Mouse (Mus musculus) mouse trophoblast stem cell (cell line): ENCODE data around the gene Rapgef2.
"Not testable (repeated sequence)": the region's sequence is repeated elsewhere in the genome, so short reads cannot be mapped to it uniquely, and the experiment has no call there.

Experiments
- in situ Hi-C, 2 experiments: fragments of 300-500 bp; cut with MseI, MboI; formaldehyde crosslinking; loops; 2 replicates in 1 of 2; 3 replicates in 1 of 2; pipeline ENCODE4 v1.15.1; 2025

The Rapgef2 gene

GRCm38 (mm10) chr3:79173291-79173690, 113.0 kb downstream of the Rapgef2 start:
- in situ Hi-C loops = no loop called here

- in situ Hi-C loops = not testable (repeated sequence)
Measured at GRCm38 (mm10) chr3:79171146-79171545, 115.2 kb downstream of the Rapgef2 start.

GRCm38 (mm10) chr3:79168168-79168827, 118.0 kb downstream of the Rapgef2 start:
- in situ Hi-C loops = no loop called here

DNA sequence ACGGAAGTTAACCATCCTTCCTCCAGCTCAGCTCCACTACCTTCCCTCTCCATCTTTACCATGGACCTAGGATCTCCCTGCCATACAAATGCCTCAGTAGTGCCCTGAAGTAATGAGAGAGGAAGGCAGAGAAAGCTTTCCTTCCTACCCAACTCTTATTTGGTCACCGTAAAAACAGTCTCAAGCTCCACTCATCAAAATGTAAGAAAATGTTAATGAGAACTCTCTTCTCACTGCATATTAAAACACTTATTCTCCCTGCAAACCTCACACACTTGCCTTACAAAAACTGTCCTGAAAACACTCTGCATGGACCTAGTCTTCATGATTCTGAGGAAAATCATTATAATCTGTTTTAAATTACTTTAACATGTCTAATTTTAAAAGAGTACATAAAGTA, 118.7 kb downstream of the Rapgef2 start:
- in situ Hi-C loops = no loop called here

GRCm38 (mm10) chr3:79161834-79162401, 124.4 kb downstream of the Rapgef2 start:
- in situ Hi-C loops = no loop called here

- in situ Hi-C loops = no loop called here
Measured at GRCm38 (mm10) chr3:79161093-79161723, 125.1 kb downstream of the Rapgef2 start.

GRCm38 (mm10) chr3:79158254-79158653, 128.1 kb downstream of the Rapgef2 start:
- in situ Hi-C loops = no loop called here

DNA sequence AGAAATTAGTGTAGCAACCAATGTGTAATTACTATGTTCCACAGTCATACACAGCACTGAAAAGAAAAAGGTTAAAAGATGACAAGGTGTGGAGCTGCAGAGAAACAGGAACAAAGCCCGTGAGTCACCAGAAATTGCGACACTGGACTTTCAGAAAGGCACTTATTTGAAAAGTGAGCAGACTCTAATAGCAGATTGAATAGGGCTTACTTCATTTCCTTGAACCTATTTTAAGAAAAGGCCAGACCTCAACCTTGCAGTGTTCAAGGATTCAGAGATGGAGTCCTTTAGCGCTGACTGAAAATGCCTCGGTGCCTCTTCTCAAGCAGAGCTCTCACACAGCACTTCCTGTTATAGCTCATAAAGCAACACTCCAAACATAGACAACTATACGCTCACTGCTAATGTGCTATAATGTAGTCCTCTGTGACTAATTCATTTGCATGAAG, 133.3 kb downstream of the Rapgef2 start:
- in situ Hi-C loops = no loop called here

DNA sequence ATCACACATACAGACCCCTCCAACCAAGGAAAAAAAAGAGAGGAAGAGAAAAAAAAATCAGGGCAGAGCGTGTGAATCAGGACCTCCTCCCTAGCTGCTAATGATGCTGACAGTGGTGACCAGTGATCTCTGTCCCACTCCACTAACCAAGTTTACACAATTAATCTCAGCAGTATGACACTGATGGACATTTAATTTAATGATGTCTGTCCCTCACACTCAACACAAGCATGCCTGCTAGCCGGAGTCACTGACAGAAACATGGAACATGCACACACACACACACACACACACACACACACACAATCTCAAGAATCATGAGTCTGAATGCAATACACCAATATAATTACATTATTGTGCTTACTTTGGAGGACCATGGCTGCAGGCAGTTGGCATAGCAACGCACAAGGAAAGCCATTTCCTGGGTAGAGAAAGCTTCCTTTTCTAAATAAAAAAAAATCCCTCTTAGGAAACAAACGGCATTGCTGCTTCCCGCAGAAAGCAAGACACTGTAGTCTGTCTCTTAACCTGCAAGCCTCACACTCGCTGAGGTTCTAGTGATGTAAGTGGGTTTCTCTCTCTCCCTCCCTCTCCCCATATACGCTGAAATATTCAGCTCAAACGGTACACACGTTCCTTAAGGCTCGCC, 140.8 kb downstream of the Rapgef2 start:
- in situ Hi-C loops = no loop called here

DNA sequence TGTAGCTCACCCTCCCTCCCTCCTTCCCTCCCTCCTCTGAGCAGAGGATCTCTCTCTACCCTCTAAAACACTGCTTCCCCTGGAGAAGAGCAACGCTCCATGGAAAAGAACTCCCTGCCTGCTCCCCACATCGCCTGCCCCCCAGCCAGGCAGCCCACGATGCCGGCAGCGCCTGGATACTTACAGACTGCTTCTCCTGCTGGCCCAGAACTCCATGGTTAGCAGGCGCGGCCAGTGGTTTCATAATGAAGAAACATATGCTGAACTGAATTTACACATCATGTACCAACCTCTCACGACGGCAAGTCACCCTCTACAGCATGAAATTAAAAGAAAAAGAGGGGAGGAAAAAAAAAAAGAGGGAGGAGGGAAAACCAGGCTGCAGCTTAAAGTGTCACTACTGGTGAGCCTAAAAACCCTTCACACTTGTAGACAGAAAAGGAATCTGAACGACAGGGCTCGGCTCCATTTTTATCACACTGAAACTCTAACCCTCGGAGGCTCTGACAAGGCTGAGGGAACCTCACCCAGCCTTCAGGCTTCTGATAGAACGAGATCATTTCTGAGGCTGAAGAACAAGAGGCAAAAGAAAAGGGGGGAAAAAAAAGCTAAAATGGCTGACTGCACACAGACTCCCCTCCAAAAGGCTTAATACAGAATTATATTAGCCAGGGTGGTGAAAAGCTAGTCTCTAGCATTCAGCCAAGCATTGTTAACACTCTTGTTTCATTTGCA, 141.5 kb downstream of the Rapgef2 start:
- in situ Hi-C loops = no loop called here

DNA sequence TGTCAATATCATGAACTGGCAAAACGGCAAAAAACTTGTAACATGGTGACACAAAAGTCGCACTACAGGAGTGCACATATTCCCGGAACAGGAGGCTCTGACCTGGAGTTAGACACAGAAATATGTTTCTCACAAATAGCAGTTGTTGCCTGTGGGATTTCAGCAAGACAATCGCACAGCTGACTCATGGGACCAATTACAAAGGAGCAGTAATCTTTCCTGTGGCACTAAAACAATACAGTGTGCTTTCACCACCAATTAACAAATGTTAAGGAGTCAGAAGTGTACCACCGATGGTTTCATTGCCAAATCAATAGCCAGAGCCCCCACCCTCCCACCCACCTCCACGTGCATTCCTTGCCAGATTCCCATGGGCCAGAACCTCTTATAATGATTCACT, 142.2 kb downstream of the Rapgef2 start:
- in situ Hi-C loops = no loop called here

DNA sequence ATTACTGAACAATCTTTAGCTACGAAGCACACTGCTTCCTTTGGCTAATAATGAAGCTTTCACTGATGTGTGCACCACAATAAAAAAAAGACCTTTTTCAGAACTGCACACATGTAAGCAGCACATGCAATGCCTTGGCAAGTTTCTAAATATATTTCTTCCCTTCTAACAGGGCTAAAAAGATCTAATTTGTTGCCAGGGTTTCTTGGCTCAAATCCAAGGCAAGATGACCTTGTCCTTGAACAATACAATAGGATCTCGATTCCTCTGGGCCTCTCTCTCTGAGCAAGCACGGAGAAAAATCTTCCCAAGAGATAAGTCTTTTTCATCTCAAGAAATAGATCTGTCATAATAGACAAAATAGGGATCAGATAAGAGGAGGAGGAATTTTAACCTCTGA, 147.1 kb downstream of the Rapgef2 start:
- in situ Hi-C loops = no loop called here

DNA sequence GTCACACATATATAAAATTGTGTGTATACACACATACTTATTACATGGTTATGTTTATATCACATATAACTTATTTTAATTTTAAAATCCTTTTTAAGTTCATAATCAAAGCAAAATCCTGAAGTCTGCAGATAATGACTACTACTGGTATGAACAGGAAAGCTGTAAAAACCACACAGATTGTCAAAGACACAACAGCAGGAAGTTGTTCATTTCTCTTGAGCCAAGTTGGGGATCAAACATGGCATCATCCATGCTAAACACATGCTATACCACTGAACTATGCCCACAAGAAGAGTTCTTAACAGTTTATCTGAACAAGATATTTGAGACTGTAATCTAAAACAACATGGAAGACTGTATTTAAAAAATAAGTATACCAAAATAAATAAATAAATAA, 147.7 kb downstream of the Rapgef2 start:
- in situ Hi-C loops = no loop called here

GRCm38 (mm10) chr3:79130991-79131390, 155.3 kb downstream of the Rapgef2 start:
- in situ Hi-C loops = no loop called here

GRCm38 (mm10) chr3:79129044-79129600, 157.2 kb downstream of the Rapgef2 start:
- in situ Hi-C loops = no loop called here

GRCm38 (mm10) chr3:79127797-79128196, 158.5 kb downstream of the Rapgef2 start:
- in situ Hi-C loops = no loop called here

DNA sequence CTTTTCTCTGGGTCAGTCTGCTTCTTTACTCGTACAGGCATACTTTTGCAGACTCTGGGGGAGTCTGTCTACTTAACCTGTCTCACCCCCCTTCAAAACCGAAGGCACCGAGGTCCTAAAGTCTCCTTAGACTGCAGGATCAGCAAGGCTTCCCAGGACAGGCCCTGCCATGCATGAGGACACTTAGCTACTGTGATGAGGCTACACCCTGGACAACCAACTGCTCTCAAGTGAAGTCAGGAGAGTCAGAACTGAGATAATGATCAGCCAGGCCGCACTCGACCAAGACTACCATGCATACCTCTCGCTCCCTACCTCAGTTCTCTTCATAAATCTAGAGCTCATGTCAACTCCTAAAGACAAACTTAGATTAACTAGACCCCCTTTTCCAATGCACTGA, 159.5 kb downstream of the Rapgef2 start:
- in situ Hi-C loops = no loop called here

DNA sequence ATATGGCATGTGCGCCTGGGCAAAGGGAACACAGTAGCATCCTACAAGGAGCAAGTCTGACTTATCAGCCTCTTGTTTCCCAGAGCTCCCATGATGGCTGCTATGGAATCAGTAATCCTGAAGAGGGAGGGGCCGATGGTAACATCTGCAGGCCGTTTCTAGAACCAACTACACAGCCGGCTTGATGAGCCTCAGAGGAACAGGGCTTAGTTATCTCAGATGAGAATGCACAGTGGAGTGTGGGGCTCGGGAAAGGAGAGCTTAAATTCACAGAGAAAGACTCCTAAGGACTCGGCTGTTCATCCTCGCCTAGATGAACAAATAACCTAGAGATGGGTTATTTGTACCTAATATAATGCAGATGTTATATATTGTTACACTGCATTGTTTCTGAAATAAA, 164.9 kb downstream of the Rapgef2 start:
- in situ Hi-C loops = loop anchor here in 1 of 2 experiments (25.0 kb wide), 1 partner anchor 159 kb away; no protein-coding TSS in a partner anchor

- in situ Hi-C loops = loop anchor here in 1 of 2 experiments (25.0 kb wide), 1 partner anchor 158 kb away; no protein-coding TSS in a partner anchor
Measured at GRCm38 (mm10) chr3:79119983-79120382, 166.3 kb downstream of the Rapgef2 start.

DNA sequence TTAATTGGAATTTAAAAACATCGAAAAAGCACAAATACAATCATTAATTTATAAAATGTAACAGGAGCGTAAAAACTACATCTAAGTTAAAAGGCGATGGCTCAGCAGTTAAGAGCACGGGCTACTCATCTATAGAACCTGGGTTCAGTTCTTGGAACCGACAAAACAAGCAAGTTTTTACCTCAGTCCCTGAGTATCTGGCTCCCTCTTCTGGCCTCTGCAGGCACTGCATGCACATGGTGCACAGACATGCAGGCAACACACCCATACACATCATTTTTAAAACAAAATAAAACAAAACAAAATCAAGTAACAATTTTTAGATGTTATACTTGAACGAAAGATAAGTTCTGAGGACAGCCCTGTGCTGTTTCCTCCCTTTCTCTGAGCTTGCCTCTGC, 176.2 kb downstream of the Rapgef2 start:
- in situ Hi-C loops = loop anchor here in 1 of 2 experiments (25.0 kb wide), 1 partner anchor 148 kb away; no protein-coding TSS in a partner anchor

GRCm38 (mm10) chr3:79108246-79108645, 178.1 kb downstream of the Rapgef2 start:
- in situ Hi-C loops = loop anchor here (10.0 to 25.0 kb wide), 2 partner anchors 146 to 153 kb away; no protein-coding TSS in a partner anchor
